Mouse (Mus musculus): ENCODE measurements around the gene Defa37. TPM values are rescaled to one million over a fixed set of nuclear protein-coding genes. Genes with fewer than 3 reads are reported as not detected.
"Not testable (repeated sequence)": the region's sequence is repeated elsewhere in the genome, so short reads cannot be mapped to it uniquely, and the experiment has no call there.

The Defa37 gene
- total RNA-seq (2021): not detected

DNA sequence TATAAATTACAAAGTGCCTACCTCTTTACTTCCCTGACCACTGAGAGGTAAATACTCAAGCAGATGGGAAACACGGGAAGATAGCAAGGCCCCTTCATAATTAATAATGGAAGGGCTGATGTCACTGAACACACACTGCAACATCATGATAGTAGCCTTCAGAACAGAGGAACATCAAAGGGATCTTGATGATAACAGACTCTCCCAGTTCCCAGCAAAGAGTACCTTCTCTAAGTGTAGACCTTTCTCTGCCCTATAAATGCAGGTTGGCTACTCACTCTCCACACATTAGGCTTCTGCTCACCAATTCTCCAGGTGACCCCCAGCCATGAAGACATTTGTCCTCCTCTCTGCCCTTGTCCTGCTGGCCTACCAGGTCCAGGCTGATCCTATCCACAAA is at the start of gene Defa37:
TSS of gene Defa37 (plus strand) at position 301 of the 400 bp plus-strand sequence.
- not testable (repeated sequence) for DNase-seq

DNA sequence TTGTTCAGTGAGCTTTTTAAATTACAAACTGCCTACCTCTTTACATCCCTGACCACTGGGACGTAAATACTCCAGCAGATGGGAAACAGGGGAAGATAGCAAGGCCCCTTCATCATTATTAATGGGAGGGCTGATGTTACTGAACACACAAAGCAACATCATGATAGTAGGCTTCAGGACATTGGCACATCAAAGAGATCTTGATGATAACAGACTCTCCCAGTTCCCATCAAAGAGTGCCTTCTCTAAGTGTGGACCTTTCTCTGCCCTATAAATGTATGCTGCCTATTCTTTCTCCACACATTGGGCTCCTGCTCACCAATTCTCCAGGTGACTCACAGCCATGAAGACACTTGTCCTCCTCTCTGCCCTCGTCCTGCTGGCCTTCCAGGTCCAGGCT is 36.5 kb upstream of the Defa37 start, which contains the start of gene Defa32:
TSS of gene Defa32 (plus strand) at position 301 of the 400 bp plus-strand sequence.
- DNase-seq: not testable (repeated sequence)

DNA sequence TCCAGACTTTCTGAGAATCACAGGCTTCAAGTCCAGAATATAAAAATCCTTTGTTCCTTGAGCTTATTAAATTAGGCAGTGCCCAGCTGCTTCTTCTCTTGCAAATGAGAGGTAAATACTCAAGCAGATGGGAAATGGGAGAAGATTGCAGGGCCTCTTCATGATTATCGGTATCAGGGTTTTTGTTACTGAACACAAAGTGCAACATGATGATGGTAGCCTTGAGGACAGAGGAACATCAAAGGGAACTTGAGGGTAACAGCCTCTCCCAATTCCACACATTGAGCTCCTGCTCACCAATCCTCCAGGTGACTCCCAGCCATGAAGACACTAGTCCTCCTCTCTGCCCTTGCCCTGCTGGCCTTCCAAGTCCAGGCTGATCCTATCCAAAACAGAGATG is 17.5 kb downstream of the Defa37 start, which contains the start of gene Defa28:
TSS of gene Defa28 (plus strand) at position 301 of the 400 bp plus-strand sequence.
- not testable (repeated sequence) for DNase-seq

DNA sequence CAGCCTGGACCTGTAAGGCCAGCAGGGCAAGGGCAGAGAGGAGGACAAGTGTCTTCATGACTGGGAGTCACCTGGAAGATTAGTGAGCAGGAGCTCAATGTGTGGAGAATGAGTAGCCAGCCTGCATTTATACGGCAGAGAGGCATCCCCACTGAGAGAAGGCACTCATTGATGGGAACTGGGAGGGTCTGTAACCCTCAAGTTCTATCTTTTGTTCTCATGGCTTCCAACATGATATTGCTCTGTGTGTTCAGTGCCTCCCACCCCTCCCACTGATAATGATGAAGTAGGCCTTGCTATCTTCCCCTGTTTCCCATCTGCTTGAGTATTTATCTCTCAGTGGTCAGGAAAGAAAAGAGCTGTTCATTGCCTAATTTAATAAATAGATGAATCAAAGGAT is 29.2 kb downstream of the Defa37 start, which contains the start of gene Gm7861:
TSS of gene Gm7861 (minus strand) at position 101 of the 400 bp plus-strand sequence.
- DNase-seq: not testable (repeated sequence)

Other genes starting within 250 kb of the Defa37 start
- not detected for gene Defa27, start 249.8 kb upstream of the Defa37 start, total RNA-seq (2021)
- not detected for gene Defa29, start 238.4 kb upstream of the Defa37 start, total RNA-seq (2021)
- not detected for gene Defa2, start 186.9 kb upstream of the Defa37 start, total RNA-seq (2021)
- gene Defa33, start 173.6 kb upstream of the Defa37 start, total RNA-seq (2021): not detected
- not detected for gene Defa36, start 138.0 kb upstream of the Defa37 start, total RNA-seq (2021)
- gene Gm7849, start 108.8 kb upstream of the Defa37 start, total RNA-seq (2021): not detected
- gene Defa20, start 56.1 kb upstream of the Defa37 start, total RNA-seq (2021): not detected
- gene Defa32, start 36.4 kb upstream of the Defa37 start, total RNA-seq (2021): not detected
- not detected for gene Defa28, start 17.6 kb downstream of the Defa37 start, total RNA-seq (2021)
- not detected for gene Gm7861, start 29.1 kb downstream of the Defa37 start, total RNA-seq (2021)
- not detected for gene Defa26, start 52.8 kb downstream of the Defa37 start, total RNA-seq (2021)
- not detected for gene Defa17, start 90.4 kb downstream of the Defa37 start, total RNA-seq (2021)
- not detected for gene Defa34, start 100.4 kb downstream of the Defa37 start, total RNA-seq (2021)
- not detected for gene AY761184, start 138.3 kb downstream of the Defa37 start, total RNA-seq (2021)
- not detected for gene Defa24, start 169.1 kb downstream of the Defa37 start, total RNA-seq (2021)